Mouse (Mus musculus) lung, embryonic 16.5 days (tissue): ENCODE data around the gene Grin3a. TPM values are rescaled to one million over a fixed set of nuclear protein-coding genes. Genes with fewer than 3 reads are reported as not detected.

ENCODE experiments used
- ATAC-seq: fragments of 200-750 bp; cut with Nextera tagmentation; 2 replicates; pipeline ENCODE4 v1.8.0; 2017; ENCODE audit warnings: low read depth, mild to moderate bottlenecking, moderate library complexity
- H3K27ac ChIP-seq: fragments of 300-500 bp; sonication (generic); 2 replicates; pipeline ENCODE4 v1.5.1; 2014; ENCODE audit warnings: mild to moderate bottlenecking, control low read depth, low read length
- H3K27me3 ChIP-seq: fragments of 300-500 bp; sonication (generic); 2 replicates; pipeline ENCODE4 v1.6.1; 2014; ENCODE audit warnings: low read depth, low read length, mixed read lengths; ENCODE audit not compliant: control insufficient read depth, insufficient read depth
- H3K36me3 ChIP-seq: fragments of 300-500 bp; sonication (generic); 2 replicates; pipeline ENCODE4 v1.6.1; 2014; ENCODE audit warnings: low read length; ENCODE audit not compliant: control insufficient read depth, insufficient read depth
- H3K4me1 ChIP-seq: fragments of 300-500 bp; sonication (generic); replicated peaks from 2 replicates; pipeline ENCODE4 v1.6.1; 2014; ENCODE audit warnings: low read length, mixed read lengths; ENCODE audit not compliant: control insufficient read depth, insufficient read depth
- H3K4me2 ChIP-seq: fragments of 300-500 bp; sonication (generic); 2 replicates; pipeline ENCODE4 v1.6.1; 2014; ENCODE audit warnings: low read depth, low read length, control low read depth
- H3K4me3 ChIP-seq: fragments of 300-500 bp; sonication (generic); 2 replicates; pipeline ENCODE4 v1.5.1; 2014; ENCODE audit warnings: mild to moderate bottlenecking, low read length, control low read depth
- H3K9ac ChIP-seq: fragments of 300-500 bp; sonication (generic); 2 replicates; pipeline ENCODE4 v1.6.1; 2014; ENCODE audit warnings: low read length, control low read depth
- H3K9me3 ChIP-seq: fragments of 300-500 bp; sonication (generic); 2 replicates; pipeline ENCODE4 v1.6.1; 2016; ENCODE audit warnings: low read length; ENCODE audit not compliant: control insufficient read depth
- WGBS: fragments of 180-500 bp; shearing (Covaris S2); extraction: QIAGEN DNeasy Blood & Tissue Kit; methylation state at CpG from one replicate; pipeline ENCODE4 v1.1.7; 2014; 5-methylcytosine and 5-hydroxymethylcytosine counted together
- polyA plus RNA-seq: library from polyadenylated mRNA; unstranded; fragments of >200 nt; fragmentation: Nextera tagmentation; extraction: Ambion mirVana; gene quantifications from 2 replicates; pipeline ENCODE4 v1.2.1, GENCODE M21; 2015

Grin3a gene
- polyA plus RNA-seq, 1 experiment from 2014 or later = 0.30 TPM

DNA sequence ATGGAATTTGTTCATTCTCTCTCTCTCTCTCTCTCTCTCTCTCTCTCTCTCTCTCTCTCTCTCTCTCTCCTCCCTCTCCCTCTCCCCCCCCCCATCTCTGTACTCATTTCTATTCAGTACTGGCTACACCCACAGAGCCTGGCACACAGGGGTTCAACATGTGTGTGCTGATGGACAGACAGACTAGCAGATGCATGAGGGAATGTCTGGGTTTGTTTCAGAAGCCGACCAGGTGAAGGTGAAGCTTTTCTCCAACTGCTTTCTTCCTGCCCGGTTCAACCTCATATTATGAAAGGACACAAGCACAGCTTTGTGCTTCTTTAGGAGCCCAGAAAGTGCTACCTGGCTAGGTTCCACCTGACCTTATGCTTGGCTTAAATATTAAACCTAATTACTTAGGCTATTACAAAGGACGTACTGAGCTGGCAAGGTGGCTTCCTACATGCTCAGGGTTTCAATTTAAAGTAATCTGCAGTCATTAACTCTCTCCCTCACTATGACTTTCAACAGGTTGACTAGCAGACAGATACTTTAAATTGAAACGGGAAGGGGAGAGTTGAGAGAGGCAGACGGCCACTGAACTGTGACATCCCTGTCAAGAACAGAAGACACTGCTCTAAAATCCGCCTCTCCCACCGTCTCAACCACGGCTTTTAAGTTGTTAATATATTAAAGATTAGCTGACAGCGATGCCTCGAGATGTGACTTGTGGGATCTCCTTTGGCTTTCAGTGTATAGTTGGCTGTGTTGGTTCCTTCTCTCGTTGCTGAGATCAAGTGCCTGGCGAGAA lies 153.9 kb downstream of the Grin3a start:
- Histone ChIP-seq H3K27ac (peak overlapping the region; percentile 36; the same call in 1 of the 2 replicates), H3K4me3 (no peak overlapping the region), H3K36me3 (no peaks in the 10 kb centered on the region), H3K9me3 (no peaks in the 10 kb centered on the region), H3K4me1 (no peaks in the 10 kb centered on the region), H3K4me2 (peak overlapping the region; percentile 16; the same call in 1 of the 2 replicates), H3K27me3 (no peaks in the 10 kb centered on the region), H3K9ac (no peak overlapping the region)
- ATAC-seq = peak; percentile 38; the same call in 1 of the 2 replicates
- WGBS = 26% methylated on average over 12 of the region's 12 CpGs

DNA sequence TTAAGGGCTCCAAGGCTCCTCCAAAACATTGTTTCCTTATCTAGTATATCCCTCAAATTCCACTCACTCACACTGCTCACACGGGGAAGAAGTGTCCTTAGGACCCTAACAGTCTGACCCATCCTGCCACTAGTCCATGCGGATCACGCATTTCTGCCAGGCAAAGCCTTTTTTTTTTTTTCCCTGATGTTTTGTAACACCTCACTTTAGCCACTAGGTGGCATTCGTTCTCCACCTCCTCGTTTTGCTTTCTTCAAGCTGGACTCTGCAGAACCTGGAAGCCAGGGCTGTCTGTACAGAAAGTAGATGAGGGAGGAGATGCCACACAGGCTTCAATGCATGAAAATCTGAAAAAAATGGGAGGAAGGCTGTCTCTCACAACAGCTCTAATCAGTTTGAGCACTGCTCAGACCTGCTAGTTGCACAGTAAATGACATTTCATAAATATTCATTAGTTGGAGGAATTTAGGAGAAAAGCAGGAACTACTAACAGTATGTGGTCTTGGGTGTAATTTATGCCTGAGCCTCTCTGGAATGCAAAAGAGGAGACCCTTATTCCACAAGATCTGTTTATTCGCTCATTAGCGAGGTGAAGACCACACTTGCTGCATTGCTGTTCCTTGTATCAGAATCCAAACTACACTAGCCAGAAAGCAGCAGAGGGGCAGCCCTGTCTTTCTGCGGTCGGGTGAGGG lies 156.8 kb downstream of the Grin3a start:
- no peak overlapping the region for H3K27ac ChIP-seq
- no peak overlapping the region for H3K9ac ChIP-seq
- H3K9me3 ChIP-seq = no peaks in the 10 kb centered on the region
- no peak overlapping the region for H3K4me2 ChIP-seq
- H3K36me3 ChIP-seq = no peaks in the 10 kb centered on the region
- 18% methylated on average over 9 of the region's 9 CpGs for WGBS
- H3K27me3 ChIP-seq = no peaks in the 10 kb centered on the region
- ATAC-seq = 0 out of 2 replicates have a peak, but pooled peaks have one; percentile 62
- no peak overlapping the region for H3K4me3 ChIP-seq
- no peaks in the 10 kb centered on the region for H3K4me1 ChIP-seq

DNA sequence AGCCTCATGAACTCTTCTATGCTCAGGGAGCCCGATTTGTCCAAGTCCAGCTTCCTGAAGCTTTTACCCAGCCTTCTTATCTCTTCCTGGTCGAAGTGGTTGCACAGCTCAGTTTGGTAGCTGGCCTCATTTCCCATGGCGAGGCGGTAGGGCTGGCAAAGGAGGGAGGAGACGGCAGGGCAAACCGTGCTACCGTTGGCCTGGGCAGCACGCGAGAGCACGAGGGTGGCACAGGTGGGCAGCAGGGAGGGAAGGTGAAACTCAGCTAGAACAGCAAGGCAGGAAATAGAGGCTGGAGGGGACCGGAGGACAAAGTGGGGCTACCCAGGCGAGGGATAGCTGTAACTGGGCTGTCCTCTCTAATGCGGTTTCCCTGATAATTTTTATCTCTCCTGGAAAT lies 163.7 kb downstream of the Grin3a start, which contains the start of gene Ppp3r2:
TSS of gene Ppp3r2 (minus strand) at position 213 of the 400 bp plus-strand sequence.
- 76% methylated on average over 13 of the region's 13 CpGs for WGBS
- no peak within 1 kb of the TSS; the same call in 1 of the 2 replicates for H3K27ac ChIP-seq
- H3K27me3 ChIP-seq = no peaks in the 10 kb centered on the region
- no peaks in the 10 kb centered on the region for H3K4me1 ChIP-seq
- H3K36me3 ChIP-seq = no peaks in the 10 kb centered on the region
- H3K9me3 ChIP-seq = no peaks in the 10 kb centered on the region
- ATAC-seq = no peak
- no peak within 1 kb of the TSS for H3K4me2 ChIP-seq
- no peak within 1 kb of the TSS for H3K9ac ChIP-seq
- no peak within 1 kb of the TSS for H3K4me3 ChIP-seq

DNA sequence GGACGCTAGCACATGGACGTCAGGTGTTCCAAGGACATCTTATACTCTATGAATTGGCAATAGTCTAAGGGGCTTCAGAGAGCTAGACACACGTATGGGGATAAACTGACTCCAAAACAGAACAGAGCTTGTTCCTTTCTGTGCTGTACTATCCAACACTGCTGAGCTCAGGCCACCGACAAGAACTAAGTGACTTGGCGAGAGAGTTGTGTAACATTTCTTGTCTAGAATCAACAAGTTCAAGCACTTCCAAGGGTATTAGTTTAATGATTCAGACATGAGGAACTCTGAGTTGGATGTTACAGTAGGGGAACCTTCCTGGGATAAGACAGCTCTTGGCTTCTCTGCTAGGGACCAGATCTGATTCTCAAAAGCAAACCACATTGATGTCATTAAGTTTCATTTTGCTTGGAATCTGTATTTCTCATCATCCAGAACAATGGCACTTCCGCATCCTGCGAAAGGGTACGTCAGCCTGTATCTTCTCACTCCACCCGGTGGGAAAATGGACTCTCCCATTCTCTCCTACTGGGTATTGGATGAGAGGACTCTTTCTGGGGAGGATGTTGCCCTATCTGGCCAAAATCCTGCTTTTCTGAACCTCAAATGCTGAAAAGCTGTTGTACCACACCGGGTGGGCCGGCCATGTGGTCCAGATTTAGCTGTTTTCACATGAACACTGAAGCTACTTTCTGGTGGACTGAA lies 165.2 kb downstream of the Grin3a start:
- Histone ChIP-seq H3K4me3 (no peak overlapping the region), H3K27ac (peak overlapping the region; percentile 62), H3K4me2 (no peak overlapping the region), H3K9ac (no peak overlapping the region), H3K27me3 (no peaks in the 10 kb centered on the region), H3K9me3 (no peaks in the 10 kb centered on the region), H3K36me3 (no peaks in the 10 kb centered on the region), H3K4me1 (no peaks in the 10 kb centered on the region)
- peak; percentile 58 for ATAC-seq
- 76% methylated on average over 11 of the region's 11 CpGs for WGBS

DNA sequence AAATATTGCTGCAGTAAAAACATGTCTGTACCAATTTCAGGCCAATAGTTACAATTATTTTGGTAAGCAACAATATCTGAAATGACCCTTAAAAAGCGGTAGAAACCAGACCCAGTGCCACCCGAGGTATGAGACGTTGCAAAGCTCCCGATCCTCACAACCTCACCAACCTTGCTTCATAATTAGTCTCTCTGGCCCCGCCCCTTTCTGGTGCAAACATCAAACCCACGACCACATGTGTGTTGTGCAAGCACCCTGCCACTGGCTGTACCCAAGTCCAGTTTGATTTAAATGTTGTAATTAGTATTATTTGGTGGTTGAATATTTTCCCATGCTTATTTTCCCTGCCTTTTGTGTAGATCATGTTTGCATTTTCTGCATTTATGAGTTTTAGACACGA lies 168.8 kb downstream of the Grin3a start:
- Histone ChIP-seq H3K4me2 (no peak overlapping the region), H3K4me3 (no peak overlapping the region), H3K36me3 (no peaks in the 10 kb centered on the region), H3K9ac (no peak overlapping the region), H3K9me3 (no peaks in the 10 kb centered on the region), H3K27me3 (no peaks in the 10 kb centered on the region), H3K27ac (no peak overlapping the region), H3K4me1 (no peaks in the 10 kb centered on the region)
- ATAC-seq = no peak
- 71% methylated on average over 7 of the region's 7 CpGs for WGBS

GRCm38 (mm10) chr4:49676071-49676470 lies 169.5 kb downstream of the Grin3a start:
- ATAC-seq = peak; percentile 85
- no peaks in the 10 kb centered on the region for H3K27me3 ChIP-seq
- no peaks in the 10 kb centered on the region for H3K9me3 ChIP-seq
- no peaks in the 10 kb centered on the region for H3K4me1 ChIP-seq
- WGBS = 52% methylated on average over 6 of the region's 6 CpGs
- H3K9ac ChIP-seq = no peak overlapping the region
- H3K27ac ChIP-seq = peak overlapping the region; percentile 72
- H3K4me3 ChIP-seq = no peak overlapping the region
- H3K4me2 ChIP-seq = no peak overlapping the region
- H3K36me3 ChIP-seq = no peaks in the 10 kb centered on the region

GRCm38 (mm10) chr4:49664850-49665249 lies 180.7 kb downstream of the Grin3a start:
- Histone ChIP-seq H3K4me2 (no peak overlapping the region), H3K4me3 (no peak overlapping the region), H3K9ac (no peak overlapping the region), H3K9me3 (no peaks in the 10 kb centered on the region), H3K4me1 (peaks cover 3% of the 10 kb centered on the region; the same call in 1 of the 2 replicates), H3K27me3 (no peaks in the 10 kb centered on the region), H3K27ac (no peak overlapping the region), H3K36me3 (peaks cover 4% of the 10 kb centered on the region; the same call in 1 of the 2 replicates)
- WGBS = 84% methylated on average over 5 of the region's 5 CpGs
- no peak for ATAC-seq

DNA sequence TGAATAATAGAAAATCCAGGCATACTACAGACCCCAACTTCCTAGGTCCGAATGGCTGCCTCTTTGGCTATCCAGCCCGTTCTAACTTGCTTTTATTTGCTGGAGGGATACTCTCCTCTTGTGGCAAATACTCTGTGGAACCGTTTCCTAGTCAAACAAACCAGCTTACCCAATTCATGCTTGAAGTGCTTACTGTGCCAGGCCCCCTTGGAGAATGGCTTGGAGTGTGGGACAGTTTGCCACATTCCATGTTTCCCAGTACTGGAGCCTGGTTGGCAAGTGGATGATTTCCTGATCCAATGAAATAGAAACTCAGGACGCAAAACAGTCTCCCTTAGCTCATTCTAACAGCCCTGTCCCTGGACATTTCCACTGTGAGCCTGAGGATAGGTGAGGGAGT lies 183.3 kb downstream of the Grin3a start:
- Histone ChIP-seq H3K4me1 (peaks cover 3% of the 10 kb centered on the region; the same call in 1 of the 2 replicates), H3K4me2 (no peak overlapping the region), H3K36me3 (peaks cover 14% of the 10 kb centered on the region), H3K9ac (no peak overlapping the region), H3K4me3 (no peak overlapping the region), H3K9me3 (no peaks in the 10 kb centered on the region), H3K27me3 (no peaks in the 10 kb centered on the region), H3K27ac (peak overlapping the region; percentile 83)
- peak; percentile 67 for ATAC-seq
- whole genome bisulfite sequencing = 71% methylated on average over 4 of the region's 4 CpGs

- ATAC-seq = peak; percentile 83
- 67% methylated on average over 9 of the region's 9 CpGs for WGBS
- H3K27ac ChIP-seq = peak overlapping the region; percentile 83
Observed at GRCm38 (mm10) chr4:49661664-49662063, 183.9 kb downstream of the Grin3a start.

More at GRCm38 (mm10) chr4:49661664-49662063, 183.9 kb downstream of the Grin3a start:
- H3K9ac ChIP-seq = no peak overlapping the region
- H3K9me3 ChIP-seq = no peaks in the 10 kb centered on the region
- H3K4me3 ChIP-seq = no peak overlapping the region
- H3K4me2 ChIP-seq = 0 out of 2 replicates have a peak overlapping the region, but pooled peaks have one; percentile 7
- peaks cover 3% of the 10 kb centered on the region; the same call in 1 of the 2 replicates for H3K4me1 ChIP-seq
- peaks cover 16% of the 10 kb centered on the region for H3K36me3 ChIP-seq
- no peaks in the 10 kb centered on the region for H3K27me3 ChIP-seq
